Mouse (Mus musculus) heart, adult 2 months (tissue): ENCODE measurements at regions not wholly inside any gene's neighbourhood (a gene's known extent, or its start where the extent isn't known, plus 50 kb on each side); places are given as distances from the start of the nearest gene placed in this dataset.
A peak's percentile ranks its signal among the peaks of the same experiment; 100 is the strongest.

ENCODE experiments used
- DNase-seq, 2 experiments: peaks; one replicate each; pipeline ENCODE4 v3.0.0; 2021
- H3K27ac ChIP-seq: fragments of 200-600 bp; 2 replicates; pipeline ENCODE4 v1.8.1; 2022
- H3K27me3 ChIP-seq: fragments of 200-500 bp; 2 replicates; pipeline ENCODE4 v1.6.1; 2012; ENCODE audit warnings: mild to moderate bottlenecking, low read length, inconsistent platforms, mixed read lengths; ENCODE audit not compliant: control insufficient read depth, insufficient read depth
- H3K36me3 ChIP-seq: fragments of 200-500 bp; 2 replicates; pipeline ENCODE4 v1.6.1; 2012; ENCODE audit warnings: low read length, inconsistent platforms; ENCODE audit not compliant: control insufficient read depth, insufficient read depth
- H3K4me1 ChIP-seq: fragments of 200-500 bp; 2 replicates; pipeline ENCODE4 v1.6.1; 2011; ENCODE audit warnings: low read length; ENCODE audit not compliant: control insufficient read depth, insufficient read depth
- H3K4me3 ChIP-seq: fragments of 200-600 bp; 2 replicates; pipeline ENCODE4 v1.8.1; 2022
- H3K79me2 ChIP-seq: fragments of 200-500 bp; replicated peaks from 2 replicates; pipeline ENCODE4 v1.6.1; 2012; ENCODE audit warnings: mild to moderate bottlenecking, inconsistent platforms, low read length, moderate library complexity, mixed read lengths; ENCODE audit not compliant: control insufficient read depth, insufficient read depth
- H3K9ac ChIP-seq: fragments of 200-500 bp; 2 replicates; pipeline ENCODE4 v1.6.1; 2012; ENCODE audit warnings: low read depth, mild to moderate bottlenecking, control low read depth, inconsistent platforms, low read length, mixed read lengths
- CTCF ChIP-seq: fragments of 200-600 bp; IDR thresholded peaks from 2 replicates; pipeline ENCODE4 v1.8.1; 2022; ENCODE audit warnings: antibody characterized with exemption, mild to moderate bottlenecking, moderate library complexity
- EP300 ChIP-seq: fragments of 200-500 bp; IDR thresholded peaks from 2 replicates; pipeline ENCODE4 v1.6.1; 2011; ENCODE audit warnings: low read depth, low read length, control low read depth; ENCODE audit not compliant: insufficient read depth
- POLR2A ChIP-seq: fragments of 200-500 bp; IDR thresholded peaks from 2 replicates; pipeline ENCODE4 v1.6.1; 2011; ENCODE audit warnings: mild to moderate bottlenecking, low read depth, low read length, control low read depth; ENCODE audit not compliant: insufficient read depth
- WGBS: fragments of 180-500 bp; shearing (Covaris S2); methylation state at CpG from one replicate; pipeline ENCODE4 v1.1.7; 2018; 5-methylcytosine and 5-hydroxymethylcytosine counted together
- intact Hi-C: fragments of 180-260 bp; cut with DNase I; formaldehyde crosslinking; loops from one replicate; pipeline ENCODE4 v1.15.1; 2025

DNA sequence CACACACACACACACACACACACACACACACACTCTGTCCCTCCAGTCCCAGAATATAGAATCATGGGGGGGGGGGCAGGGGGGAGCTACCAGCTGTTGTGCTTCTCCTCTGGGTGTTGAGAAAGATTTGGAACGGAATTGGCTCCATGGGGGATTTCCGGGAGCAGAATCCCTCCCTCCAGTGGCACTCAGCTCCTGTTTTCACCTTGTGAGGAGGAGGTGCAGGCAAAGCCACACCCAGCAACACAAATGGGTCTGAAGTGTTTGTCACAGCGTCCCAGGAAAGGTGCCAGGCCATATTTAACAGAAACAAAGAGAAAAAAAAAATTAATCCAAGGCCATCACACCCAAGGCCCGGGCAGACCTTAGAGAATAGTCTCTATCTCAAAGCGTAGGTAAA lies 301.4 kb upstream of the Klf3 start:
- H3K27me3 ChIP-seq: no peaks in the 10 kb centered on the region
- no peak for TF ChIP-seq CTCF
- H3K4me1 ChIP-seq: peaks cover 16% of the 10 kb centered on the region
- H3K9ac ChIP-seq: no peak overlapping the region
- no peaks in the 10 kb centered on the region for H3K36me3 ChIP-seq
- 77% methylated on average over 5 of the region's 5 CpGs for WGBS
- no peak overlapping the region for H3K27ac ChIP-seq
- no peak for DNase-seq
- H3K79me2 ChIP-seq: no peaks in the 10 kb centered on the region
- no peak overlapping the region for H3K4me3 ChIP-seq
- intact Hi-C loops: no loop called here

DNA sequence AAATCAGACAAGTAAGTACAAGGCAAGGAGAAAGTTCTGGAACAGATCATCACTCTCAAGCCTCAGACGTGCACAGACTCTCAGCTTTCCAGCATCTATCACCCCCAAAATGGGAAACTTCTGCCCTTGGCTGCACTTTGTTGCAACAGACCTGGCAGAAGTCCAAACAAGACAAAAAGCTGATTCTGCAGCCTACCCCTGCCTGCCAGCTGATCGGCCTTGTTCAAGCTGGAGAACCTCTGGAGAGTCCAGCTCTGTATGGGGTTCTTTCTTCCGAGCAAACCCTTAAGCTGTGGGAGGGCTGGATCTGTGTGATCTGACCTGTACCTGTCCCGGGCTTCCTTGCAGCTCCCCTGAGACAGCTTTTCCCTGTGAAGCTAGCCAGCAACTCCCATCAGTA lies 299.7 kb upstream of the Klf3 start:
- peaks cover 16% of the 10 kb centered on the region for H3K4me1 ChIP-seq
- no peak overlapping the region for H3K9ac ChIP-seq
- TF ChIP-seq POLR2A (no peak), CTCF (no peak), EP300 (no peak)
- H3K79me2 ChIP-seq: no peaks in the 10 kb centered on the region
- peak overlapping the region; percentile 3; the same call in 1 of the 2 replicates for H3K27ac ChIP-seq
- H3K4me3 ChIP-seq: no peak overlapping the region
- no peaks in the 10 kb centered on the region for H3K27me3 ChIP-seq
- H3K36me3 ChIP-seq: no peaks in the 10 kb centered on the region
- intact Hi-C loops: no loop called here
- WGBS: 30% methylated on average over 4 of the region's 4 CpGs
- peak; percentile 63 to 75 for DNase-seq

DNA sequence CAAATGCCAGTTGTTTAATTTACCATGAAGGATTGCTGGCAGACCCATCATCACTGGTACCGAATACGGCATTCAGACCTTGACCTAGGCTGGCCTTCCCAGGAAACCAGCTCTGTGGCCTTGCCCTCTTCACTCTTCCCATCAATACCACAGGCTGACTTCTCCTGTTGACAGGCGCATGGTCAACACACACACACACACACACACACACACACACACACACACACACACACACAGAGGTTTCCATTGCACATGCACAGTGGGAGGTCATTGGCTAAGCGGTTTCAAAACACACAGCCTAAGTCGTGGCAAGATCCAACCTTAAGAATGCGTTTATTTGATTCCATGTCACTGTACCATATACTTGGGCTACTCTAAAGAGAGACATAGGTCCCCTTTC lies 298.7 kb upstream of the Klf3 start:
- no peaks in the 10 kb centered on the region for H3K36me3 ChIP-seq
- no peak for DNase-seq
- peaks cover 16% of the 10 kb centered on the region for H3K4me1 ChIP-seq
- H3K27ac ChIP-seq: no peak overlapping the region
- H3K79me2 ChIP-seq: no peaks in the 10 kb centered on the region
- TF ChIP-seq POLR2A (no peak), CTCF (no peak), EP300 (no peak)
- 90% methylated on average over 6 of the region's 6 CpGs for WGBS
- intact Hi-C loops: loop anchor here (2.0 kb wide), 2 partner anchors 74 to 362 kb away; no protein-coding TSS in a partner anchor
- H3K4me3 ChIP-seq: no peak overlapping the region
- H3K27me3 ChIP-seq: no peaks in the 10 kb centered on the region
- no peak overlapping the region for H3K9ac ChIP-seq

DNA sequence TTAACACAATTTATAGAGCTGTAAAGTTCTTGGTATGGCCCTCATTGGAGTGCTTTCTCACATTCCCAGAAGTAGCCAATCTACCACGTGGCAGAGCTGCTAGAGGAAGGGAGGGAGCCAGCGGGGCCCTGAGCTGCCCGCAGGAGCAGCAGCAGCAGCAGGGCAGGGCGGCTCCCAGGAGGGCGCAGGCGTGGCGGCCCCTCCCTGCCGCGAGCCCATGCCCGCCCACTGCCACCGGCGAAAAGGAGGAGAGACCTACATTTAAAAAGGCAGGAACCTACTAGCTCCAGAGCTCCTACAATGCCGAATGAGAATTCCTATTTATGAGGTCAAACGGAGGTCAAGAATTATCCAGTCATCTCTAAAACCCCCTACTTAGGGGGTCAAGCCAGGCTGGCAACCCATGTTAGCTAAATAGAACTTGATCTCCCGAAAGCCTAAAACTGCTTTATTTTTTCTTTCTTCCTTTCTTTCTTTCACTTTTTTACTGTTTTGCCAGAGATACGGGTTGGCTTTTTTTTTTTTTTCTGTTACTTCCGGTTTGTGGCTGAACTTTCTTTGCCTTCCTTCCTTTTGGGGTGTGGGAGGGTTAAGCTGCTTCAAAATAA lies 297.9 kb upstream of the Klf3 start:
- TF ChIP-seq POLR2A (no peak), CTCF (peak; percentile 15)
- peak overlapping the region; percentile 62 for H3K9ac ChIP-seq
- no peaks in the 10 kb centered on the region for H3K36me3 ChIP-seq
- peak overlapping the region; percentile 43 for H3K4me3 ChIP-seq
- peak; percentile 73 to 85 for DNase-seq
- intact Hi-C loops: loop anchor here (2.0 to 5.0 kb wide), 4 partner anchors 73 to 361 kb away; no protein-coding TSS in a partner anchor
- H3K27me3 ChIP-seq: no peaks in the 10 kb centered on the region
- no peaks in the 10 kb centered on the region for H3K79me2 ChIP-seq
- H3K4me1 ChIP-seq: peaks cover 16% of the 10 kb centered on the region
- H3K27ac ChIP-seq: peak overlapping the region; percentile 81
- WGBS: 2% methylated on average over 17 of the region's 17 CpGs

DNA sequence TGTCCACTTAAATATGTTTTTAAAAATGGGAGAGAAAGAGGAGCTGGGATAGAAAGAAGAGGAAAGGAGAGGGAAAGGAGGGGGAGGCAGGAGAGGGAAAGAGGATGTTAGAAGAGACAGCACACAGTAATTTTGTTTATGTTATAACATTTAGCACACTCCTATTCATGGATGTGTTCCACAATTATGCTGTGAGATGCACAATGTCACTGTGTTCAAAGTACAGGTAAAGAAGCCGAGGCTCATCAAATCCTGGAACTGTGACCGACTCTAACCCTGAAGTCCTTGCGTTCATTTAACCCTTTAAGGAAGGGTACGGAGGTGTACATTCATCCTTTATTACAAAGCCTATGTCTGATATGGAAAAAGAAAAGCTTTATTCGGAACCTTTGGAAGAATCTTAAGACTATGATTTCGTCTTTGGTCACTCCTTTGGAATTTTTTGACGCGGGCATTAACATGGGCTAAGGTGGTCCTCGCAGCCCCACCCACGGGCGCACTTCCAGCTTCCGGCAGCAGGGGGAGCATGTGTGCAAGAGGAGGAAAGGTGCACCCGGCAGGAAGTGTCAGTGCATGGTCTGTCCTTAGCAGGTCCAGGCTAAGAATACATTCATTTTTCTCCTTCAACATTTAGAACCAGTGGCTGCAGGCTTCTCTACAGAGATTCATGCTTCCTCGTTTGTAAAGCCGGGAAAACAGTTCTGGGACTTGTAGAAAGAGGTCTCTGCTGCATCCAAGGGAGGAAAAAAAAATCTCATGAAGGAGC lies 297.2 kb upstream of the Klf3 start:
- H3K4me3 ChIP-seq: peak overlapping the region; percentile 43
- under 1% methylated on average over 15 of the region's 15 CpGs for WGBS
- peak overlapping the region; percentile 81 for H3K27ac ChIP-seq
- intact Hi-C loops: loop anchor here (1.0 to 5.0 kb wide), 9 partner anchors 73 to 361 kb away; partner anchors contain the start of gene Klf3
- peaks cover 10% of the 10 kb centered on the region for H3K4me1 ChIP-seq
- TF ChIP-seq EP300: peak; percentile 78; the same call in 1 of the 2 replicates
- no peak for TF ChIP-seq POLR2A
- TF ChIP-seq CTCF: no peak; the same call in 1 of the 2 replicates
- peak; percentile 85 to 93 for DNase-seq
- no peaks in the 10 kb centered on the region for H3K36me3 ChIP-seq
- H3K79me2 ChIP-seq: no peaks in the 10 kb centered on the region
- no peaks in the 10 kb centered on the region for H3K27me3 ChIP-seq
- H3K9ac ChIP-seq: no peak overlapping the region; the same call in 1 of the 2 replicates

DNA sequence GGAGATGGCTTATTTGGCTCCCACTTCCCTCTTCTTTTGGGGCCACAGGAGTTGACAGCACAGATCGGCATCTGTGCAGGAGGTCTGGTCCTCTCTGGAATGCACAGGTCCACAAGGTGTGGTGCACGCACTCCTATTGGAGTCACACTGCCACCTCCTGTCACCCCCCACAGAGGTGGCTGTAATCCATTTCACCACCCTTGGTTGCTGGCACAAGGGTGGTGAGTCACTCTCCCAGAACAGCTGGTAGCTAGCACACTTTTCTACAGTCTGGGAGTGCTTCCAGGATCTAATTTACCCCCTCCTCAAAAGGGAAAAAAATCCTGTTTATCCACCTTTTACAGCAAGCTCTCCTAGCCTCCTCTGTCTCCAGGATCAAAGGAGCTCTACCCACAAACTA lies 294.6 kb upstream of the Klf3 start:
- Histone ChIP-seq H3K4me1 (peaks cover 5% of the 10 kb centered on the region), H3K27me3 (no peaks in the 10 kb centered on the region), H3K4me3 (no peak overlapping the region), H3K9ac (no peak overlapping the region), H3K79me2 (no peaks in the 10 kb centered on the region), H3K27ac (no peak overlapping the region), H3K36me3 (no peaks in the 10 kb centered on the region)
- intact Hi-C loops: loop anchor here (5.0 kb wide), 2 partner anchors 89 to 221 kb away; no protein-coding TSS in a partner anchor
- 95% methylated on average over 2 of the region's 2 CpGs for WGBS
- TF ChIP-seq CTCF (no peak), POLR2A (no peak), EP300 (no peak)
- no peak for DNase-seq
